Mouse (Mus musculus) heart, postnatal 0 days (tissue): ENCODE results near the gene Wdcp. TPM values are rescaled to one million over a fixed set of nuclear protein-coding genes. Genes with fewer than 3 reads are reported as not detected.
"Not testable (repeated sequence)": the region's sequence is repeated elsewhere in the genome, so short reads cannot be mapped to it uniquely, and the experiment has no call there.

ENCODE experiments used
- ATAC-seq: fragments of 200-750 bp; cut with Nextera tagmentation; 2 replicates; pipeline ENCODE4 v1.8.0; 2017; ENCODE audit warnings: low read depth, moderate number of reproducible peaks, moderate library complexity; ENCODE audit not compliant: insufficient read depth
- DNase-seq: peaks from one replicate; pipeline ENCODE4 v3.0.0-alpha.2; 2016; ENCODE audit warnings: low spot score
- H3K27ac ChIP-seq: fragments of 300-500 bp; sonication (generic); 2 replicates; pipeline ENCODE4 v1.5.1; 2014; ENCODE audit warnings: low read depth, mild to moderate bottlenecking
- H3K27me3 ChIP-seq: fragments of 300-500 bp; sonication (generic); 2 replicates; pipeline ENCODE4 v1.6.1; 2014; ENCODE audit warnings: low read length, mixed read lengths; ENCODE audit not compliant: control insufficient read depth, insufficient read depth
- H3K36me3 ChIP-seq: fragments of 300-500 bp; sonication (generic); replicated peaks from 2 replicates; pipeline ENCODE4 v1.6.1; 2014; ENCODE audit warnings: low read length, mixed read lengths; ENCODE audit not compliant: control insufficient read depth, insufficient read depth
- H3K4me1 ChIP-seq: fragments of 300-500 bp; sonication (generic); 2 replicates; pipeline ENCODE4 v1.6.1; 2014; ENCODE audit warnings: antibody characterized with exemption; ENCODE audit not compliant: control insufficient read depth, insufficient read depth
- H3K4me2 ChIP-seq: fragments of 300-500 bp; sonication (generic); 2 replicates; pipeline ENCODE4 v1.6.1; 2014; ENCODE audit warnings: low read depth, mild to moderate bottlenecking, low read length, moderate library complexity
- H3K4me3 ChIP-seq: fragments of 300-500 bp; sonication (generic); 2 replicates; pipeline ENCODE4 v1.5.1; 2014; ENCODE audit warnings: low read depth, low read length
- H3K9ac ChIP-seq: fragments of 300-500 bp; sonication (generic); replicated peaks from 2 replicates; pipeline ENCODE4 v1.6.1; 2014; ENCODE audit warnings: low read depth, low read length, mixed read lengths
- H3K9me3 ChIP-seq: fragments of 300-500 bp; sonication (generic); replicated peaks from 2 replicates; pipeline ENCODE4 v1.6.1; 2016; ENCODE audit warnings: low read length; ENCODE audit not compliant: control insufficient read depth
- CTCF ChIP-seq: IDR thresholded peaks from 2 replicates; pipeline ENCODE4 v1.5.1; 2016; ENCODE audit warnings: antibody characterized with exemption, control low read depth, low read depth
- EP300 ChIP-seq: IDR thresholded peaks from 2 replicates; pipeline ENCODE4 v1.6.1; 2016; ENCODE audit warnings: antibody characterized with exemption, low read depth
- WGBS: fragments of 180-500 bp; shearing (Covaris S2); extraction: QIAGEN DNeasy Blood & Tissue Kit; methylation state at CpG from one replicate; pipeline ENCODE4 v1.1.7; 2014; 5-methylcytosine and 5-hydroxymethylcytosine counted together
- polyA plus RNA-seq: library from polyadenylated mRNA; unstranded; fragments of >200 nt; fragmentation: Nextera tagmentation; extraction: Ambion mirVana; gene quantifications from 2 replicates; pipeline ENCODE4 v1.2.1, GENCODE M21; 2015
- total RNA-seq: library from RNA; depleted of rRNA; stranded (reverse); fragments of >200 nt; gene quantifications from 2 replicates; pipeline ENCODE4 v1.2.3, GENCODE M21; 2014; ENCODE audit warnings: low replicate concordance

The Wdcp gene
- total and polyA plus RNA-seq, 2 experiments from 2014 or later: 7.8 to 14.6 TPM

DNA sequence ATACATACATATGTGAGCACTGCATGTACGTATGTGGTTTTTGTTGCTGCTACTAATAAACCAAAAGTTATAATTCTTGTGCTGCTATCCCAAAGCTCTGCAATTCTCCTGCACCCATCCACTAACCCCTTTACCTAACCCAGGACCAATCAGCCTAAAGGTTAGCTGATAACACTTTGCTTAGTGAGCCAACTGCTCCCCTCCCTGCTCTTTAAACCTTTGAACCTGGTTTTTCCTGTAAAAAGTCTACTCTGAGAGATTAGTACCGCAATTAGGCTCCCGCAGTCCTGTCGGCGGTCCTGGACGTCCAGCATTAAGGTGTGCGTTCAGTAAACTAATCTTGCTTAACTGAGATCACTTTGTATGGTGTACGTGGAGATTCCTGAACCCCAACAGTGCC lies 32.5 kb downstream of the Wdcp start:
- WGBS: 85% methylated on average over 8 of the region's 8 CpGs

DNA sequence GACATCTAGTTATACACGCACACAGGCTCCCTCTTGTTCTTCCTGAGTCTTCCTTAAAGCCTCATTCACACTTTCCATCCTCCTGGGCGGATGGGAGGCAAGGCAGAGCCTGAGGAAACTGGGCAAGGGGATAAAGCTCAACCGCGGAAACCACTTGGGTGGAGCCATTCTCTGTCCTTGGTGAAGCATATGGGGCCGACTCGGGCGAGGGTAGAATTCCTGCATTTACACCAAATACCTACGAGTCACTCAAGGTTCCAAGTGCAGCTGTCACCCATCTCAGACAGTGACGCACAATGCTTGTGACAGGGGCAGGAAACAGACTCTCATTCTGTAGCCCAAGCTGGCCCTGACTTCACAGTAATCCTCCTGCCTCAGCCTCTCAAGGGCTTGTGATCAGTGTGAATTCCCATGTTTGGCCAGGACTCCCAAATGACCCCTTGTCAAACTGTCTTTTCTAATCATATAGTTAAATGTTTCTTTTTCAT lies 35.2 kb downstream of the Wdcp start:
- no peak overlapping the region for H3K9ac ChIP-seq
- H3K9me3 ChIP-seq: no peaks in the 10 kb centered on the region
- no peaks in the 10 kb centered on the region for H3K27me3 ChIP-seq
- peaks cover 15% of the 10 kb centered on the region; the same call in 1 of the 2 replicates for H3K4me1 ChIP-seq
- no peak for ATAC-seq
- no peak for DNase-seq
- H3K4me2 ChIP-seq: no peak overlapping the region
- H3K4me3 ChIP-seq: no peak overlapping the region
- TF ChIP-seq EP300 (no peak), CTCF (no peak)
- no peak overlapping the region for H3K27ac ChIP-seq
- 75% methylated on average over 9 of the region's 9 CpGs for WGBS
- H3K36me3 ChIP-seq: peaks cover 31% of the 10 kb centered on the region

More for the DNA sequence above, 32.5 kb downstream of the Wdcp start:
- H3K9me3 ChIP-seq: no peaks in the 10 kb centered on the region
- TF ChIP-seq CTCF (no peak), EP300 (no peak)
- H3K27me3 ChIP-seq: no peaks in the 10 kb centered on the region
- peaks cover 13% of the 10 kb centered on the region for H3K36me3 ChIP-seq
- H3K4me3 ChIP-seq: no peak overlapping the region
- ATAC-seq: no peak
- peaks cover 15% of the 10 kb centered on the region; the same call in 1 of the 2 replicates for H3K4me1 ChIP-seq
- H3K27ac ChIP-seq: no peak overlapping the region
- H3K9ac ChIP-seq: no peak overlapping the region
- DNase-seq: no peak
- no peak overlapping the region for H3K4me2 ChIP-seq

GRCm38 (mm10) chr12:4879048-4879447 lies 35.9 kb downstream of the Wdcp start:
- Histone ChIP-seq H3K4me3 (no peak overlapping the region), H3K36me3 (peaks cover 31% of the 10 kb centered on the region), H3K27ac (no peak overlapping the region), H3K9me3 (no peaks in the 10 kb centered on the region), H3K4me1 (peaks cover 9% of the 10 kb centered on the region; the same call in 1 of the 2 replicates), H3K4me2 (no peak overlapping the region), H3K27me3 (no peaks in the 10 kb centered on the region), H3K9ac (no peak overlapping the region)
- DNase-seq: no peak
- 95% methylated on average over 5 of the region's 5 CpGs for WGBS
- TF ChIP-seq EP300 (no peak), CTCF (no peak)
- no peak for ATAC-seq

DNA sequence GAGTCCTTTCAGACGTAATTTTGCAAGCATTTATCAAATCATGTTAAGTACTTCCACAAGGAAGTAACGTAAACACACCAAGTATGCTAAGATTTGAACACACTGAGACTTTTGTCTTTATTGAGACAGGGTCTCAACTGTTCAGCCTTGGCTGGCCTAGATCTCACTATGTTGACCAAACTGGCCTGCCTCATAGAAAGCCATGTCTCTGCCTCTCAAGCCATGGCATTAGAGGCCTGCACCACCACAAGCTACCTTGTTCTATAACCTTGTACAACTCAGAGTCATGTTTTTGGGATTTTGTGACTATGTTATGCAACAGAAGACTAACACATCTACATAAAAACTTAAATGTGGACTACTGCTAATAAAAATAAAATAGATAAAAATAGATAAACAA lies 39.0 kb downstream of the Wdcp start:
- Histone ChIP-seq H3K9me3 (no peaks in the 10 kb centered on the region), H3K36me3 (peaks cover 43% of the 10 kb centered on the region), H3K27me3 (no peaks in the 10 kb centered on the region), H3K9ac (no peak overlapping the region), H3K4me3 (no peak overlapping the region), H3K27ac (no peak overlapping the region), H3K4me2 (no peak overlapping the region), H3K4me1 (no peaks in the 10 kb centered on the region)
- TF ChIP-seq EP300 (no peak), CTCF (no peak)
- 87% methylated on average over 2 of the region's 2 CpGs for WGBS
- DNase-seq (no peak), ATAC-seq (no peak)

DNA sequence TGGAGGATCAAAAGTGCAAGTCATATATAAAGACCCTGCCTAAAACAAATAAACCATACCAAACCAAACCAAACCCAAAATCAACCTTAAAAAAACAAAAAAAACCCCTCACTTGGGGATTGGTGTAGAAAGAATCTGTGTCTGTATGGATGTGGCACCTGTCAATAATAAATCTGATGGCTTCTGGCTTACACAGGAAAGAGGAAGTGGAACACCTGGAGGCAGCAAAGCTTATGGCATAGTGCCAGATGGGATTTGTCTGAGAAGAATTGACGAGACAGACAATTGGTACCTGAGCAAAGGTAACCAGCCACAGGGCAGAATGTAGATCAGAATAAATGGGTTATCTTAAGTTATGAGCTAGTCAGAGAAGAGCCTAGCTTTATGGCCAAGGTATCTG lies 42.0 kb downstream of the Wdcp start:
- no peak for DNase-seq
- no peaks in the 10 kb centered on the region; the same call in 1 of the 2 replicates for H3K4me1 ChIP-seq
- no peak overlapping the region for H3K4me3 ChIP-seq
- no peak overlapping the region for H3K4me2 ChIP-seq
- H3K9ac ChIP-seq: no peak overlapping the region
- no peaks in the 10 kb centered on the region for H3K9me3 ChIP-seq
- WGBS: 74% methylated on average over 1 of the region's 1 CpGs
- TF ChIP-seq CTCF (no peak), EP300 (no peak)
- no peak overlapping the region for H3K27ac ChIP-seq
- peaks cover 29% of the 10 kb centered on the region for H3K36me3 ChIP-seq
- H3K27me3 ChIP-seq: no peaks in the 10 kb centered on the region
- ATAC-seq: no peak

DNA sequence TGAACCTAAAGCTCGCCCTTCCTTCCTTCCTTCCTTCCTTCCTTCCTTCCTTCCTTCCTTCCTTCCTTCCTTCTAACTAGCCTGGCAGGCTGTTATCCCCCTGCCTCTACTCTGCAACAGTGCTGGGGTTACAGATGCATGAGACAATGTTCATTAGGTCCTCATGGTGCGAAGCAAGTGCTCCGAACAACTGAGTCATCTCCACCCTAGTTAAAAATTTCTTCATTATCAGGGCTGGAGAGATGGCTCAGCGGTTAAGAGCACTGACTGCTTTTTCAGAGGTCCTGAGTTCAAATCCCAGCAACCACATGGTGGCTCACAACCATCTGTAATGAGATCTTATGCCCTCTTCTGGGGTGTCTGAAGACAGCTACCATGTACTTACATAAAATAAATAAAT lies 43.5 kb downstream of the Wdcp start:
- not testable (repeated sequence) for H3K27me3 ChIP-seq, H3K9me3 ChIP-seq, DNase-seq, H3K27ac ChIP-seq, H3K4me1 ChIP-seq, H3K9ac ChIP-seq, H3K4me3 ChIP-seq, ATAC-seq, H3K4me2 ChIP-seq
- 94% methylated on average over 4 of the region's 4 CpGs for WGBS
- peaks cover 34% of the 10 kb centered on the region for H3K36me3 ChIP-seq
